Mouse (Mus musculus) midbrain, embryonic 14.5 days (tissue): ENCODE measurements at regions not wholly inside any gene's neighbourhood (a gene's known extent, or its start where the extent isn't known, plus 50 kb on each side); places are given as distances from the start of the nearest gene placed in this dataset.

ENCODE experiments used
- ATAC-seq: fragments of 200-750 bp; cut with Nextera tagmentation; 2 replicates; pipeline ENCODE4 v1.8.0; 2017; ENCODE audit warnings: moderate number of reproducible peaks, moderate library complexity; ENCODE audit not compliant: low FRiP score, low TSS enrichment
- DNase-seq: peaks from one replicate; pipeline ENCODE4 v3.0.0-alpha.2; 2015
- H3K27ac ChIP-seq: fragments of 300-500 bp; sonication (generic); replicated peaks from 2 replicates; pipeline ENCODE4 v1.5.1; 2014; ENCODE audit warnings: mild to moderate bottlenecking, low read depth, low read length, moderate library complexity
- H3K27me3 ChIP-seq: fragments of 300-500 bp; sonication (generic); 2 replicates; pipeline ENCODE4 v1.6.1; 2014; ENCODE audit warnings: low read length, control low read depth, mixed read lengths; ENCODE audit not compliant: control insufficient read depth, insufficient read depth
- H3K36me3 ChIP-seq: fragments of 300-500 bp; sonication (generic); 2 replicates; pipeline ENCODE4 v1.6.1; 2014; ENCODE audit warnings: low read length, control low read depth; ENCODE audit not compliant: control insufficient read depth, insufficient read depth
- H3K4me1 ChIP-seq: fragments of 300-500 bp; sonication (generic); 2 replicates; pipeline ENCODE4 v1.6.1; 2014; ENCODE audit warnings: mild to moderate bottlenecking, antibody characterized with exemption, low read length, control low read depth; ENCODE audit not compliant: control insufficient read depth, insufficient read depth
- H3K4me2 ChIP-seq: fragments of 300-500 bp; sonication (generic); 2 replicates; pipeline ENCODE4 v1.6.1; 2014; ENCODE audit warnings: mild to moderate bottlenecking, low read length, moderate library complexity
- H3K4me3 ChIP-seq: fragments of 300-500 bp; sonication (generic); replicated peaks from 2 replicates; pipeline ENCODE4 v1.5.1; 2014; ENCODE audit warnings: low read depth, low read length
- H3K9ac ChIP-seq: fragments of 300-500 bp; sonication (generic); replicated peaks from 2 replicates; pipeline ENCODE4 v1.6.1; 2014; ENCODE audit warnings: mild to moderate bottlenecking, low read length, moderate library complexity
- H3K9me3 ChIP-seq: fragments of 300-500 bp; sonication (generic); 2 replicates; pipeline ENCODE4 v1.6.1; 2016; ENCODE audit warnings: low read length, control low read depth, mixed read lengths; ENCODE audit not compliant: control insufficient read depth
- WGBS: fragments of 180-500 bp; shearing (Covaris S2); extraction: QIAGEN DNeasy Blood & Tissue Kit; methylation state at CpG from one replicate; pipeline ENCODE4 v1.1.7; 2014; 5-methylcytosine and 5-hydroxymethylcytosine counted together

DNA sequence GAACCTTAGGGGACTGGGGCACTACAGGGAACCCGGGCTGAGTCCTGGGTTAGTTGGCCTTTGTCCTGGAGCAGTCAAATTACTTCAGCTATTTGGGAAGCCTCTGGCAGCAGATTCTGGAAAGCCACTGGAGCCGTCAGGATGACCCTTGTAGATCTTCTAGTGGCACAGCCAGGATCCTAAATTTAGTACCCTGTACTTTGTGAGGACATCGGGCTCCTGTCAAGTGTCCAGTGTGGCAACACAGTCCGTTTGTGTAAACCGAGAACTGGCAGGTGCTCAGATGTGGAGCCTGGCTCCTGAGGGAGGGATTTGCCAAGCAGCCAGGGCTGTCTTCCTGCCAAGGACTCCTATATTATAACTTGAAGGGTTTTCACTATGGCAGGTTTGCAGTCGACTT, 76.8 kb upstream of the Pced1b start:
- Histone ChIP-seq H3K4me3 (no peak overlapping the region), H3K4me2 (no peak overlapping the region), H3K9ac (no peak overlapping the region), H3K4me1 (no peaks in the 10 kb centered on the region), H3K36me3 (no peaks in the 10 kb centered on the region), H3K9me3 (no peaks in the 10 kb centered on the region), H3K27ac (no peak overlapping the region), H3K27me3 (no peaks in the 10 kb centered on the region)
- ATAC-seq (no peak), DNase-seq (no peak)
- WGBS, result 82% methylated on average over 6 of the region's 6 CpGs

DNA sequence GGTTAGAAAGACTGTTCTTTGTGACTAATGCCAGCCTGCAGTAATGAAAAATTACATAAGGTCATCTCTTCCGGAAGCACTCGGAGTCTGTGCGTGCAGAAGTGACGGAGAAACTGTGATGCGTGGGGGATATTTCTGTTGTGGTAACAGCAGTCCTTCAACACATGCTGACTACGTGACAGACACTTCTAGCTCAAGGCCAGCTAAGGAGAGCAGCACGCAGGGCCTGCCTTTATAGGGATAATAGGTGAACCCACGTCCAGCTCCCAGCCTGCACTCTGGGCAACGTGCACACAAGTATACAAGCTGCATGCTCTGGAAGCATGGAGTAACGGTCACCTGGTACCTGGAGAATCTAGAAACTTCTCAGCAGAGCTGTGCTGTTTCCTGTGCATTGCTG, 77.5 kb upstream of the Pced1b start:
- H3K4me2 ChIP-seq, result no peak overlapping the region
- H3K4me1 ChIP-seq, result no peaks in the 10 kb centered on the region
- no peak for DNase-seq
- no peaks in the 10 kb centered on the region for H3K9me3 ChIP-seq
- H3K9ac ChIP-seq, result no peak overlapping the region
- no peak overlapping the region for H3K4me3 ChIP-seq
- no peak for ATAC-seq
- H3K36me3 ChIP-seq, result no peaks in the 10 kb centered on the region
- WGBS, result 92% methylated on average over 10 of the region's 10 CpGs
- no peaks in the 10 kb centered on the region for H3K27me3 ChIP-seq
- no peak overlapping the region for H3K27ac ChIP-seq

DNA sequence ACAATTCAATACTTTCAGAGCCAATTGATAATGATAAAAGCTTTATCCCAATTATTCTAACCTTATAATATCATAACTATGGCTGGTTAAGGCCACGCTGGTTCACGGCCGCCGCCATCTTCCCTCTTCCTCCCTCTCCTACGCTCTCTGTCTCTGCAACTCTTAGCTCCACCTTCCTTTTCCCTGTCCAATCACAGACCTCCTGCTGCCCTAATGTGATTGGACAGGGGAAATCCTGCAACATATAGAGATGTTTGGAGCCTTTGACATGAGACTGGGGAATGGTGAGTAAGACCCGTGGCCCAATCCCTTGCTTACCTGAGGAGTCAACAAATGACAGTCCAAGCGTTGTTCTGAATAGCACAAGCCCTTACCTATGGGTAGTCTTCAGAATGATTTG, 79.8 kb upstream of the Pced1b start:
- H3K4me3 ChIP-seq, result no peak overlapping the region
- H3K9ac ChIP-seq, result no peak overlapping the region
- H3K4me2 ChIP-seq, result no peak overlapping the region
- no peak overlapping the region for H3K27ac ChIP-seq
- DNase-seq (no peak), ATAC-seq (no peak)
- H3K36me3 ChIP-seq, result no peaks in the 10 kb centered on the region
- no peaks in the 10 kb centered on the region for H3K27me3 ChIP-seq
- H3K9me3 ChIP-seq, result no peaks in the 10 kb centered on the region
- 96% methylated on average over 7 of the region's 7 CpGs for WGBS
- H3K4me1 ChIP-seq, result no peaks in the 10 kb centered on the region

DNA sequence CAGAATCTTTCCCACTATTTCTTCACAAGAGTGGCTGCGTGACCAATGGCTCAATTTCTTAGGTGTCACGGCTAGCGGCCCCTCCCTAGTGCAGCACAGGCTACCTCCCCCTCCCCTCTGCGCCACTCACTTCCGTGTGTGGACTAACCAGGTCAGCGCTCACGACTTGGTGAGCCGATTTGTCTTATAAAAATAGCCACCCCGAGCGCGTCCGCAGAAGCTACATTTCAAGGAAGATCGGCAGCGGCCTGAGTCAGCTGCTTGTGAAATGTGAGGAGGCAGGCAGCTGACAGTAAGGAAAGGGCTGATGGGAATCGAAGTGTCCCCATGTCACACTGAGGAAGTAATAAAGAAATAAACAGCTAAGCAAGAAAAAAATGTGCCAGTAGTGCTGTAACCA, 82.3 kb upstream of the Pced1b start:
- no peak for DNase-seq
- no peak overlapping the region for H3K27ac ChIP-seq
- no peaks in the 10 kb centered on the region for H3K9me3 ChIP-seq
- no peak for ATAC-seq
- no peaks in the 10 kb centered on the region for H3K4me1 ChIP-seq
- H3K4me2 ChIP-seq, result no peak overlapping the region
- no peaks in the 10 kb centered on the region for H3K27me3 ChIP-seq
- no peaks in the 10 kb centered on the region for H3K36me3 ChIP-seq
- H3K9ac ChIP-seq, result no peak overlapping the region
- 89% methylated on average over 15 of the region's 15 CpGs for WGBS
- H3K4me3 ChIP-seq, result no peak overlapping the region

DNA sequence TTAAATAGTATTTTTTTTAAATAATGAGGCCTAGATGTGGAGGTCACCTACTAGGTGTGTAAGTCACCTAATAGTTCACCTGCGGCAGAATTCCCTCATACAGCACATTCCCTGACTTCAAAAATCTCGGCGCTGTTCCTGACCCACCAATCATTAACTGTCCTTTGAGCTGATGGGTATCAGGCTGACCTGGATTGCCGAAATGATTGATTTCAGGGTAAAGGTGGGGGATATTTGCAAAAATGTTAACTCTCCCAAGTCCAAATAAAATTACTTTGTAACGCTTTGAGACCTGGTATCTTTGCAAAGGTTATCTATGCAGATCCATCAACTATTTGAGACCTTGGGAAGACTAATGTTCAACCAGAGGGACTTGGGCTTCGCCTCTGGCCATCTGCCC, 82.9 kb upstream of the Pced1b start:
- Histone ChIP-seq H3K27me3 (no peaks in the 10 kb centered on the region), H3K4me2 (no peak overlapping the region), H3K4me1 (no peaks in the 10 kb centered on the region), H3K27ac (no peak overlapping the region), H3K36me3 (no peaks in the 10 kb centered on the region), H3K4me3 (no peak overlapping the region), H3K9me3 (no peaks in the 10 kb centered on the region), H3K9ac (no peak overlapping the region)
- DNase-seq, result no peak
- whole genome bisulfite sequencing, result 93% methylated on average over 6 of the region's 6 CpGs
- no peak for ATAC-seq

DNA sequence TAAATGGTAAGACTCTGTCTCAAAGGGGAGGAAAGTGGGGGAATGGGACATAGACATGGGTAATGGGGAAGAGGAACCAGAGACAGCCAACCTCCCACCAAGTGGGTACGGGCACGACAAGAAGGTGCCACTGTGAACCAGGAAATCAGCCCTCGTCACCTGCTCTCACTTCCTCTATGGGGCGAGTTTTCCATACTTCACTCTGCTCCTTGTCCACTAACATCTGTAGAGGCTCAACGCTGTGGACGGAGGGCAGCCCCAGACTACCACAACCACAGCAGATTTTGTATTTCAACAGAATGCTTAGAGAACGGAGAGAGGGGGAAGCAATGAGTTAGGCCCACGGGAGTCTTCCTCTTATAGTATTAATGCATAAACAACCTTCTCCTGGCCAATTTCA, 83.8 kb upstream of the Pced1b start:
- no peak for DNase-seq
- H3K36me3 ChIP-seq, result no peaks in the 10 kb centered on the region
- no peak overlapping the region for H3K4me3 ChIP-seq
- H3K4me1 ChIP-seq, result no peaks in the 10 kb centered on the region
- H3K27me3 ChIP-seq, result no peaks in the 10 kb centered on the region
- no peak overlapping the region for H3K9ac ChIP-seq
- no peak overlapping the region for H3K4me2 ChIP-seq
- WGBS, result 92% methylated on average over 8 of the region's 8 CpGs
- no peak overlapping the region for H3K27ac ChIP-seq
- H3K9me3 ChIP-seq, result no peaks in the 10 kb centered on the region
- ATAC-seq, result no peak

DNA sequence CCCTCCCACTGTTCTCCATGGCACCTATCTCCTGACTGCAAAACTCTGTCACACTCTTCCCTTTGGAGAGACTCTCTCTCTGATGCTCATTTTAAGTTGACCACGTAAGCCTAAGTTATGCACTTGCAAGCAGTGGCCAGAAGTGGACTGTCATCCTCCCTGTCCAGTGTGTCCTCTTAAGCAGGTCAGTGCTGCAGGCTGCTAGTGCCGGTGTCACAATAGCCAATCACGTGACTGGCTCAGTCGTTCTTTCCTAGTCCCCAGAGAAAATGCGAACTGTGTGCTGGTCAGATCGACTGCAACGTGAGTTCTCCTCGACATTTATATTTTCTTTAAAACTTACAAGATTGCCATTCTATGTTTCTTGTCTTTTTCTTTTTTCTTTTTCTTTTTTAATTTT, 84.6 kb upstream of the Pced1b start:
- H3K27ac ChIP-seq, result no peak overlapping the region
- H3K4me2 ChIP-seq, result no peak overlapping the region
- 89% methylated on average over 8 of the region's 8 CpGs for WGBS
- no peaks in the 10 kb centered on the region for H3K36me3 ChIP-seq
- no peak for ATAC-seq
- no peak overlapping the region for H3K9ac ChIP-seq
- H3K9me3 ChIP-seq, result no peaks in the 10 kb centered on the region
- H3K27me3 ChIP-seq, result no peaks in the 10 kb centered on the region
- DNase-seq, result no peak
- no peak overlapping the region for H3K4me3 ChIP-seq
- no peaks in the 10 kb centered on the region for H3K4me1 ChIP-seq

DNA sequence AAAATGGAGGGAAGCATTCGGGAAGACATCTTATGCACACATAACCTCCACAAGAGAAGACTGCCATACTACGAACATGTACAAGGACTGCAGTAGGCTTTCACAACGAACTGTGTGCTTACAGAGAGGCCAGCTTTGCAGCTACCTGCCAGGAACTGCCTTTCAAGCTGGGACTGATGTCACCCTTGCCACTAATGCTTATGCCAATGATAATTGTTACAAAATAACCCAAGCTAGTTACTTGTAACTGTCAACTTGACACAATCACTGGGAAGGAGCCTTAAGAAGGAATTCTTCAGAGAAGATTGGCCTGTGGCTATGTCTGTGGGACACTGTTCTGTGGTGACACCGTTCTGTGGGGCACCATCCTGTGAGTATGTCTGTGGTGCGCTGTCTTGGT, 85.4 kb upstream of the Pced1b start:
- H3K9me3 ChIP-seq, result no peaks in the 10 kb centered on the region
- no peaks in the 10 kb centered on the region for H3K4me1 ChIP-seq
- H3K36me3 ChIP-seq, result no peaks in the 10 kb centered on the region
- ATAC-seq (no peak), DNase-seq (no peak)
- no peaks in the 10 kb centered on the region for H3K27me3 ChIP-seq
- WGBS, result 90% methylated on average over 5 of the region's 5 CpGs
- H3K4me2 ChIP-seq, result no peak overlapping the region
- H3K27ac ChIP-seq, result no peak overlapping the region
- no peak overlapping the region for H3K9ac ChIP-seq
- H3K4me3 ChIP-seq, result no peak overlapping the region

DNA sequence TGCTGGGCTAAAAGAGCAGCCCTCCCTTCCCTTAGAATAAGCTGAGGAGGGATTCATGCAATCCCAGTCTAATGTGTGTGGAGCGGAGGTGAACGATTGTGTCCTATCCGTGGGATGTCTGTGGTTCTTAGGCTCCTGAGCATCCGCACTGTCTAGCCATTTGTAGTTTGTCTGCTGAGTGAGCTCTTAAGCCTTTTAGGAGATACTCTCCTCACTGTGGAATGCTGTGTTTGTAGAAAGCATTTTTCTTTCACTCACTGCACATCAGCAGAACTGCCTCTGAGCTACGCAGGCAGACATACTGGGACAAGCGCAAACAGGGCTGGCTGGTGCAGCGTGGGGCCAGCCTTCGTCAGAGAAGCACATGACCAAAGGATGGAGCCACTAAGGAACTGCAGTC, 94.6 kb upstream of the Pced1b start:
- Histone ChIP-seq H3K36me3 (no peaks in the 10 kb centered on the region), H3K9me3 (no peaks in the 10 kb centered on the region), H3K27me3 (no peaks in the 10 kb centered on the region), H3K4me1 (0 out of 2 replicates have a peak, but pooled peaks cover 4% of the 10 kb centered on the region), H3K27ac (peak overlapping the region; percentile 88), H3K4me3 (no peak overlapping the region), H3K9ac (peak overlapping the region; percentile 13), H3K4me2 (peak overlapping the region; percentile 43)
- ATAC-seq, result peak; percentile 60; the same call in 1 of the 2 replicates
- DNase-seq, result peak; percentile 74
- 60% methylated on average over 8 of the region's 8 CpGs for WGBS
